ENCODE assay signal across 12 mouse cellular contexts in the genomic region with DNA sequence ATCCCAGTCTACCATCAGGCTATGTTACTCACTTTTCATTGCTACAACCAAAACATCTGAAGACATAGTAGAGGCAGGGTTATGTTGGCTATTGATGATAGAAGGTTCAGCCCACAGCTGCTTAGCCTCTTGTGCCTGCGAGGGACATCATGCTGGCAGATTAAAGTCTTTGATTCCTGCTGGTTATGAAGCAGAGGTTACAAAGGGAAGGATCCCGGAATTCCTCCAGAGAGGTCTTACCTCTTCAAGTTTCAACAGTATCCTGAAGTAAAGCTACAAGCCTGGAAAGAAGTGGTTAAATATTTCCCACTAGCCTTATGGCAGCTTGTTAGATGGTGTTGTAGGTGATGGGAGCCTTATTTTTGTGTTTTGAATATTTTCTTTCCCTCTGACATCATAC. TPM values are rescaled to one million over a fixed set of nuclear protein-coding genes. Genes with fewer than 3 reads are reported as not detected.
DNase-seq lines count a peak whose midpoint lies in the region; ATAC-seq lines count a peak whose summit lies in the region.
"Had no signal": no experiment of that assay in that cellular context is flagged by ENCODE, and none has a peak within 500 bp of the region (broad histone marks: within the 10 kb centered on the region; RNA-seq: fewer than 3 reads in every experiment).

No protein-coding gene starts in this region.

- no peaks in the 10 kb centered on the region for H3K36me3 ChIP-seq in kidney, embryonic 15.5 days
- no peaks in the 10 kb centered on the region for H3K36me3 ChIP-seq in embryonic facial prominence, embryonic 10.5 days (replicated peaks)
- no peaks in the 10 kb centered on the region for H3K36me3 ChIP-seq in hindbrain, embryonic 10.5 days
- H3K36me3 ChIP-seq in midbrain, embryonic 12.5 days, result no peaks in the 10 kb centered on the region

- H3K4me1 ChIP-seq in kidney, embryonic 15.5 days, result peaks cover 33% of the 10 kb centered on the region
- peaks cover 23% of the 10 kb centered on the region for H3K4me1 ChIP-seq in embryonic facial prominence, embryonic 10.5 days
- H3K4me1 ChIP-seq in hindbrain, embryonic 10.5 days (replicated peaks), result peaks cover 27% of the 10 kb centered on the region
- H3K4me1 ChIP-seq in midbrain, embryonic 12.5 days, result peaks cover 20% of the 10 kb centered on the region

- 29% methylated on average over 2 of the region's 2 CpGs for WGBS in kidney, embryonic 15.5 days
- WGBS in embryonic facial prominence, embryonic 10.5 days, result 9% methylated on average over 2 of the region's 2 CpGs
- WGBS in hindbrain, embryonic 10.5 days, result 1% methylated on average over 2 of the region's 2 CpGs
- WGBS in midbrain, embryonic 12.5 days, result 6% methylated on average over 2 of the region's 2 CpGs

- H3K4me2 ChIP-seq in kidney, embryonic 15.5 days, result peak overlapping the region; percentile 58
- peak overlapping the region; percentile 52 for H3K4me2 ChIP-seq in midbrain, embryonic 12.5 days (replicated peaks)

- H3K9me3 ChIP-seq in kidney, embryonic 15.5 days (replicated peaks), result no peaks in the 10 kb centered on the region
- H3K9me3 ChIP-seq in embryonic facial prominence, embryonic 10.5 days, result no peaks in the 10 kb centered on the region
- peaks cover 5% of the 10 kb centered on the region; the same call in 1 of the 2 replicates for H3K9me3 ChIP-seq in hindbrain, embryonic 10.5 days
- H3K9me3 ChIP-seq in midbrain, embryonic 12.5 days, result peaks cover 7% of the 10 kb centered on the region; the same call in 1 of the 2 replicates

- no peak overlapping the region for H3K9ac ChIP-seq in kidney, embryonic 15.5 days
- H3K9ac ChIP-seq in midbrain, embryonic 12.5 days (replicated peaks), result no peak overlapping the region

- H3K4me3 ChIP-seq in kidney, embryonic 15.5 days (replicated peaks), result peak overlapping the region; percentile 23; the same call in 1 of the 2 replicates
- H3K4me3 ChIP-seq in embryonic facial prominence, embryonic 10.5 days, result peak overlapping the region; percentile 46
- H3K4me3 ChIP-seq in hindbrain, embryonic 10.5 days, result peak overlapping the region; percentile 49
- 0 out of 2 replicates have a peak overlapping the region, but pooled peaks have one; percentile 24 for H3K4me3 ChIP-seq in midbrain, embryonic 12.5 days
- H3K4me3 ChIP-seq: layer of hippocampus, adult 2 months had no signal

- no peak for ATAC-seq in kidney, embryonic 15.5 days (replicated peaks; ENCODE audit: low FRiP score)
- no peak for ATAC-seq in midbrain, embryonic 12.5 days (ENCODE audit: low FRiP score, low read depth)

- peaks cover 27% of the 10 kb centered on the region for H3K27me3 ChIP-seq in kidney, embryonic 15.5 days
- H3K27me3 ChIP-seq in embryonic facial prominence, embryonic 10.5 days (replicated peaks; ENCODE audit: low read depth, poor library complexity, severe bottlenecking), result peaks cover 70% of the 10 kb centered on the region
- peaks cover 47% of the 10 kb centered on the region for H3K27me3 ChIP-seq in hindbrain, embryonic 10.5 days (ENCODE audit: insufficient read depth, poor library complexity, severe bottlenecking)
- peaks cover 43% of the 10 kb centered on the region for H3K27me3 ChIP-seq in midbrain, embryonic 12.5 days

- H3K27ac ChIP-seq in kidney, embryonic 15.5 days, result no peak overlapping the region
- H3K27ac ChIP-seq in embryonic facial prominence, embryonic 10.5 days (replicated peaks), result no peak overlapping the region
- no peak overlapping the region; the same call in 1 of the 2 replicates for H3K27ac ChIP-seq in hindbrain, embryonic 10.5 days
- no peak overlapping the region for H3K27ac ChIP-seq in midbrain, embryonic 12.5 days (replicated peaks)
- H3K27ac ChIP-seq: layer of hippocampus, adult 2 months had no signal

- DNase-seq in kidney, adult 9 months, result no peak
- DNase-seq in embryonic facial prominence, embryonic 10.5 days (ENCODE audit: low spot score), result no peak
- no peak for DNase-seq in hindbrain, embryonic 10.5 days (ENCODE audit: low spot score)
- no peak for DNase-seq in layer of hippocampus, adult 11-12 months (ENCODE audit: low spot score)
- no peak for DNase-seq in cerebellum, adult 9-10 months
- DNase-seq in adrenal gland, adult 2 months, result no peak
- DNase-seq: adrenal gland, postnatal 10 days; cerebellum, adult 9-11 months; lung, adult 18-20 months had no signal

RNA-seq across cellular contexts. Expression of a gene that starts 58.6 kb away (rescaled TPM):
- polyA plus RNA-seq in kidney, embryonic 15.5 days (2015; fragmentation: Nextera tagmentation; extraction: Ambion mirVana), result 3.8 and 4.9 TPM in 2 replicates
- 3.9 and 4.9 TPM in 2 replicates for polyA plus RNA-seq in embryonic facial prominence, embryonic 10.5 days (2016; fragmentation: Nextera tagmentation; extraction: Ambion mirVana)
- polyA plus RNA-seq in hindbrain, embryonic 10.5 days (2016; fragmentation: Nextera tagmentation; extraction: Ambion mirVana), result 3.2 and 3.7 TPM in 2 replicates
- polyA plus RNA-seq in midbrain, embryonic 12.5 days (2016; fragmentation: Nextera tagmentation; extraction: Ambion mirVana), result 4.9 and 5.8 TPM in 2 replicates
- total RNA-seq in adrenal gland, adult 2 months (2021), result 100 to 1,000 TPM in 1 of 2 experiments, 10 to 100 TPM in 1; 48.7 to 154 TPM
- polyA plus RNA-seq in adrenal gland, adult 2 months (2012; rRNA removed), result 71.0 and 106 TPM in 2 replicates

Comparison
In these comparisons a context has a peak if more than half of its experiments do, and no peak if none do; other contexts are left out.
1. RNA of a gene that starts 58.6 kb away (polyA plus RNA-seq): 71.0 to 106 TPM in adrenal gland, adult 2 months; 3.8 to 4.9 TPM in kidney, embryonic 15.5 days, 4.9 to 5.8 TPM in midbrain, embryonic 12.5 days, 3.9 to 4.9 TPM in embryonic facial prominence, embryonic 10.5 days and 3.2 to 3.7 TPM in hindbrain, embryonic 10.5 days; every median in the first group is over 10 times any median in the second.
2. Peak in every context shown above with its lines, with median percentiles within 50 percentile points of each other: H3K4me3 ChIP-seq.